Mouse (Mus musculus) thymus, postnatal 25 days (tissue): ENCODE results near the gene Morf4l2.
"Not testable (repeated sequence)": the region's sequence is repeated elsewhere in the genome, so short reads cannot be mapped to it uniquely, and the experiment has no call there.

ENCODE experiments used
- DNase-seq: peaks from one replicate; pipeline ENCODE4 v3.0.0; 2022

Morf4l2 gene

DNA sequence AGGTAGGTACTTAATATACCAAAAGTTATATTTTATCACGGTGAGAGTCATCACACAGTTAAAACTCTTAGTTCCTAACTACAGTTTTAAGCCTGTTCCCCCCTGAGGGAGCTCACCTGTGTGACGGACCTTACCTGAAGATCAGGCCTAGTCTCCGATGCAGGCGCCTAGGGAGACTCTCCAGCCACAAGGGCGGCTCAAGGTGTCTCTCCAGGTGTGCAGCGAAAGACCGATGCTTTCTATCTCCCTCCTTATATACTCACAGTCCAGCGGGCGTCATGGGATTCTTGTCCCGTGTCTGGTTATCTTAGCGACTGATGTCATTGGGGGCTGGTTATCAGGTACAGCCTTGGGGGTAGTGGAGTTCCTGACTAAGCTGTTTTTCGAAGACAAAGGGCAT, at the start of gene Morf4l2:
TSS of gene Morf4l2 (minus strand) at position 232 of the 400 bp plus-strand sequence.
- DNase-seq, result no peak

GRCm38 (mm10) chrX:136789446-136789845, 46.0 kb upstream of the Morf4l2 start:
- no peak for DNase-seq

DNA sequence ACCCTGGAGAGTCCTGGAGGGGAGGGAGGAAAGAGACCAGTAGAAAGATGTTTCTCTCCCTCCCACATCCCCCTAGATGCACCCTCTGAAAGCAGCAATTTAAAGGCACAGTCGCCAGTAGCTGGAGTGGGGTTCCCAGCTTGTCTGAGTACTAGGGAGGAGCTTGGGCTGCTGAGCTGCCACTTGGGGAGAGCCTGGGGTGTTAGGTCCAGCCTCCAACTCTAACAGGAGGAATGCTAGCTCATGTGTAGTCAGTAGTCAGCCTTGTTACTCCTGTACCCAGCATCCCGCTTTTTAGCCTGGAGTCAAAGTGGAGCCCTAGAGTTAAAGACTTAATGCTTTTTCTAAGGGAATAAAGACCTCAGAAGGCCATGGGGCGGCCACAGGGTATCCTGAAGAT, 36.6 kb upstream of the Morf4l2 start, which contains the start of gene Glra4:
TSS of gene Glra4 (minus strand) at position 101 of the 400 bp plus-strand sequence.
- no peak for DNase-seq

DNA sequence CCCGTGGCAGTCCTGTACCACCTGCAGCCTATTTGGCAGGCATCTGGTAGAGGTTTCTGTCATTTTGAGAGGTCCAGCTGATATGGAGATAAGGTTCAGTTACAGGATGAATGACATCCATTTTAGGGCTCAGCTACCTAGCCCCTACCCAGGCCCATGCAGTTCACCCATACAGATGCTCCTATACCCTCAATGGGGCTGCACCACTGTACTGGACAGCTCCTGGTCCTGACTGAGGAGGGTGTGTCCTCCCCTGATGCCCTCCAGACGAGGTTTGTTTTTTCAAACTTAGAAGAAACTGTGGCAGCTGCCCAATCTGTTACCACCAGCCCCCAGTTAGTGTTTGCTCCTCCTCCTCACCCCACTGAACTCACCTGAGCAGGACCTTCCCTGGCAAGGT, 35.8 kb upstream of the Morf4l2 start:
- DNase-seq, result no peak

- DNase-seq, result no peak
Observed at GRCm38 (mm10) chrX:136778046-136778445, 34.6 kb upstream of the Morf4l2 start.

DNA sequence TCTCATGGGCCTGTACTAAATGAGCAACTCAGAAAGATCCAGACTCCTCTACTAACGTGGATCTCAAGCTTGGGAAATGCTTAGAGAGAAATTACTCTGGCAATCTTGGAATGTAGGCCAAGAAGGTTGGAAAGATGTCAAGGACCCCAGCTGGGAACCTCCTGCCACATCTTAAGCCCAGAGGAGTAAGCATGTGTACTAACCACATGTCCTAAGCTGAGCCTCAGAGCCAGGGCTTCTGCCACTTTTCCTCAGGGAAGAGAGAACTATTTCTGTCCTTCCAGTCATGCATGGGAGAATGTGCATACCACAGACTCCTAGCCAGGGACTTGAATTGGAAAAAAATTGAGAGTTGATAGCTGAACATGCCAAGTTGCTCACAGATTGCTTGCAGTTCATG, 29.5 kb upstream of the Morf4l2 start:
- no peak for DNase-seq

GRCm38 (mm10) chrX:136761103-136762074, 17.9 kb upstream of the Morf4l2 start:
- DNase-seq, result peak; percentile 1

- DNase-seq, result no peak
Observed at GRCm38 (mm10) chrX:136755464-136755863, 12.0 kb upstream of the Morf4l2 start.

DNA sequence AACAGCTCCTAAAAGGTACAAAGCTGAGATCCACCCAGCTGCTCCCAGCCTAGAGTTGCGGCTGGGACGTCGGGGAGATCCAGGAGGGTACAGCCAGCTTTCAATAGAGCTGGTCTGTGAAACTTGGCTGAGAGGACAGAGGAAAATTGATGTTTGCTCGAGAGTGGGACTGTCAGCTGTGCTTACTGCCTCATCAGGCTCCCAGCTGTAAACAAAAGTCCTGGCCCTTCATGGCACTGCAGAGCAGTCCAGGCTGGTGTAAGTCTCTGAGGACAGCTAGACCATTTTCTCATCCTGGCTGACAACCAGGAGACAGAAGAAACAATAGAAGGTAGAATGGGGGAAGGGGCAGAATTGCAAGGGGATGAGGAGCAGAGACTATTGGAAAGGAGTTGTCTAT, 5.8 kb upstream of the Morf4l2 start:
- DNase-seq, result no peak

DNA sequence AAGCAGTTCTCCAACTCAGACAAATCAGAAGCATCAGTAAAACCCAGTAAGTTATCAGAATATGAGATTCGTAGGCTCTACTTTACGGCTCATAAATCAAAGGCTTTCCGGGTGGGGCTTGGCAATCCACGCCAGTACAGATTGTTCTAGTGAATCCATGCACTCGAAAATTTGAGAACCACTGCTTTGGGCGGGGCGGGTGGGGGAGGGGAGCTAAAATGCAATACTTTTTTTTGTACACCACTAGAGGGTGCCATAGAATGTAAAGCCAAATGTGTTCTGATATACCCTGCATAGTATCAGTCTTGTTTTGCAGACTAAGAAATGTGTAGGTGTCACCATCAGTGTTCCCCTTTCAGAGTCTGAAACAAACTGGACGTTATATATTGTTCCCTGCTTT, 1.2 kb upstream of the Morf4l2 start:
- no peak for DNase-seq

DNA sequence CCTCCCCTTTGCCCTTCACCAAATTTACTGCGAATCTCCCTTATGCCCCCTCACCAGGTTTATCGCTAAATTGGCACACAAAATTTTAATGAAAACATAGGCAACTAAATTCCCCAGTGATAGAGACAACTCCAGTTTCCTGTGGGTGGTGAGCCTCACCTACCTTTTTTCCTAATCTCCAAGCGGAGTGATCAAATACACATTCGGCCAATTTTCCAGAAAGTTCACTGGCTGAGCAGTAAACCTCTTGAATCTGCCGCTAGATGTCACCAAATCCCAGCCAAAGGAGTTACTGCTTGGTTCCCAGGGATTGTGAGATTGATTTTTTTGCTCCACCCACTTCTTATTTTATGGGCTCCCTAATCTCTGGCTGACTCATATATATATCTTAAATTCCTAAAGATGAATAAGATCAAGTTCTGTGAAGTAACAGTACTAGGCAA, 808 bp downstream of the Morf4l2 start:
- DNase-seq, result peak; percentile 58

- no peak for DNase-seq
Observed at GRCm38 (mm10) chrX:136742241-136742640, 1.2 kb downstream of the Morf4l2 start.

DNA sequence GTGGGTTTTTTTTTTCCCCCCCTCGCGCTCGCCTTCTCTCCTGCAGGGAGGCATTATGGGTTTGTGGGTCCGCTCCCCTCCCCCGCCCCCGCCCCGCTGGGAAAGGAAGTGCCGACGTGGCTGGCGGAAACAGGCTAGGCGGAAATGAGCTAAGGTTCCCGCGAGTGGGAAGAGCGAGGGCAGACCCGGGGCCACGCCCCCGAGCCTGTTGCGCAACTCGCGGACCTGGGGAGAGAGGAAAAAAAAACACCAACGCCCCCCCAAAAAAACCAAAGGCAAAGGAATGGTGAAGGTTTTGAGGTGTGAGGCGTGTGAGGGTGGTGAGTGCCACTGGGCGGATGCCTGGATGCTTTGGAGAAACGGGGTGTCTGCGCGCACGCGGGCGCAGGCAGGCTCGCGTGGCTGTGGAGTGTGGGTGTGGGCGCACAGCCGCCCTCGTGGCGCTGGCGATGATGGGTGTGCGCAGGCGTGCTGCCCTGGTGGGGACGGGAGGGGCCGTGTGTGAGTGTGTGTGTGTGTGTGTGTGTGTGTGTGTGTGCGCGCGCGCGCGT, 1.8 kb downstream of the Morf4l2 start:
- DNase-seq, result peak; percentile 82

DNA sequence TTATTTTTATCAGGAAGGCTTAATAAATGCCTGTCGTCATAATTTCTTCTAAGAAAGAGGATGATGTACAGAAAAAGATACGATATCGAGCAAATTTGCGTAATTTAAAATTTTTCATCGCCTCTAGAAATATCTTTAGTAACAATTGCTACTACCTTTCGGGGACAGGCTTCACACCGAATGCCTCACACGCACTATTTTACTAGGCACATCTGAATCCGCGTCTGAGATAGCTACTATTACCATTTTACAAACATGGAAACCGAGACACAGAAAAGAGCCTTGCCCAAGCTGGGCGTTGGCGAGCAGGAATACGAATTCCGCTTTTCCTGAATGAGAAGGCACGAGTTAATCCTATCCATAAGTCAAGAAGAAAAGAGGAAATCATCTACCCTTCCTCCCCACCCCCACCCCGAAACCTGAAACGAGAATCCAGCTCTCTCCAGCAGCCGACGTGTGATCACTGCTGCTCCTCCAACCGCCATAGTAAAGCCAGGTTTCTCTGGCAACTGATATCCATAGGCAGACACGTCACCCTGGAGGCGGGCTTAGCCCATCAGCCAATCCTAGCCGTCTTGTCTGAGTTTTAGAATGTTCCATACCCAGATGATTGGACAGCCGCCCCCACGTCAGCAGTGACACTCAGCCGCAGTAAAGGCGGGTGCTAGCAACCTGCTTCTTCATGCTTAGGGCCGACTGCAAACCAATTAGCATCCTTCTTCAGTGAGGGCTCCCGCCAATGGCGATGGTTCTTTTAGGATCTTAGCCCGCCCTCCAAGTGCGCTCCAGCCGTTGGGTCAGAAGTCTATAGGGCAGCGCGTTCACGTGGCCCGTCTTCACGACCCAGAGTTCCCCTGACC, 2.5 kb downstream of the Morf4l2 start:
- DNase-seq, result peak; percentile 88

GRCm38 (mm10) chrX:136740087-136740790, 3.3 kb downstream of the Morf4l2 start:
- DNase-seq, result no peak

DNA sequence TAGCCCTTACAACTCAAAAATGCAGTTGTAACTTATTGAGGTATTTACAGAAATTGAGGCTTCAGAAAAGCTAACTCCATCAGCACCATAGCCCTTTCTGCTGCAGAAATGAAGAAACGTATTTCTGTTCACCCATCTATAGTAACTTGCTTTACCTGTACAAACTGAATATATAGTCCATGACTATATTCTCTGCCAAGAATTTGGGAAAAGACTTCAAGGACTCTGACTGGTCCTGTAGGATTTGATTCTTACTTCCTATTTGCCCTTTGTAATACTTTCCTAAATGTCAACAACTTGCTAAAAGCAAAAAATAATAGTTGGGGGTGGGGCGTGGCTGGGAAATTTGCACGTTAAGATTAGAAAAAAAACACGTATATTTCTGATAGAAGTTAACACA, 11.5 kb downstream of the Morf4l2 start:
- no peak for DNase-seq

DNA sequence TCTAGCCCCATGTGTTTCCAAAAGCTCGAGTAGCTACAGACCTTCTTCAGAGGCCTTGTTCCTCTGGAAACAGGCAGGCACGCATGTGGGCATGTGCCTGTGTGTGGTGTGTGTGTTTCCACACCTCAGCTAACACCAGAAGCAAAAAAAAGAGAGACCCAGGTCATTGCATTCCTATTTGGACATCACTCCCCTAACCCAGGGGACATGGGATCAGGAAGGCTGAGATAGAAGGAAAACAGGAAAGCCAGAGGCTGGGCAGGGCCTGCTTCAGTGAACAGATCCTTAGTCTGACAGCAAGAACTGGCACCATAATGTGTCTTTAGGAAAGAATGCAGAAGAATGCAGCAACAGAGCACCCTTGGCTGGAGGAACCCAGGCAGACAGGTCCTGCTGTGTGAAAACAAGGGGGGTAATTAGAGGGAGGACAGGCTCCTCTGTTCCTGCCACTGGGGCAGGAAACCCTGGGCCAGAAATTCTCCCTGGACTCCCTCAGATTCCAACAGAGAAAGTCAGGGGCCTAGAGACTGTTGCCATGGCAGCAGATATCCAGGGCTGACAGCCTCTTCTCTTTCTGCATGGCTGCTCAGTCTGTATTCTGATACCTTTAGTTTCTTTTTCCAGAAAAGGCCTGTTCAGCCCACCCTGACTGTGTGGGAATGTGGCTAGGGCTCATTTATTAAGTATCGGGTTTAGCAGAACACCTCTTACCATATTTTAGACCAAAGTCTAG, 28.6 kb downstream of the Morf4l2 start:
- DNase-seq, result not testable (repeated sequence)

GRCm38 (mm10) chrX:136708782-136709181, 34.7 kb downstream of the Morf4l2 start:
- DNase-seq, result no peak

DNA sequence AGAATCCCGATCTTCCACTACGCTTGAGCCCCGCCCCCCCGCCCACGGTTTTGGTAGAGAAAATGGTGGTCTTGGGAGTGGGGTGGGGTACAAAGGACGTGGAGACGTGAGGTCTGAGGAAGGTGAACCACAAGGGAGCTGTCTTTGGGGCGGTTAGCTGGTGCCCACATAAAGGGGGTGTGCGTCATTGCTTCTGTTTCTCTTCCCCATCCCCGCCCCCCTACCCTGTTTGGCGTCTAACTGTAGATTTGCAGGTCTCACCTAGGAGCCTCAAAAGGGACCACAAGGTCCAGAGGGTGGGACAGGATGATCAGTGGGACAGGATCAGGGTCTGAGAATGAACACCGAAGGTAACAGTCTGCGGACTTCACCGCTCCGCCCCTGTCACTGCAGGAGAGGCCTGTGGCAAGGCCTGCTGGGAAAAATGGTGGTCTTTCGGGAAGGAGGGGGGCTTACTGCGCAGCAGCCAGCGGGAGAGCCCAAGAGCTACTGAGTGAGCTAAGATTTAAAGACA, 35.3 kb downstream of the Morf4l2 start:
- DNase-seq, result peak; percentile 20

DNA sequence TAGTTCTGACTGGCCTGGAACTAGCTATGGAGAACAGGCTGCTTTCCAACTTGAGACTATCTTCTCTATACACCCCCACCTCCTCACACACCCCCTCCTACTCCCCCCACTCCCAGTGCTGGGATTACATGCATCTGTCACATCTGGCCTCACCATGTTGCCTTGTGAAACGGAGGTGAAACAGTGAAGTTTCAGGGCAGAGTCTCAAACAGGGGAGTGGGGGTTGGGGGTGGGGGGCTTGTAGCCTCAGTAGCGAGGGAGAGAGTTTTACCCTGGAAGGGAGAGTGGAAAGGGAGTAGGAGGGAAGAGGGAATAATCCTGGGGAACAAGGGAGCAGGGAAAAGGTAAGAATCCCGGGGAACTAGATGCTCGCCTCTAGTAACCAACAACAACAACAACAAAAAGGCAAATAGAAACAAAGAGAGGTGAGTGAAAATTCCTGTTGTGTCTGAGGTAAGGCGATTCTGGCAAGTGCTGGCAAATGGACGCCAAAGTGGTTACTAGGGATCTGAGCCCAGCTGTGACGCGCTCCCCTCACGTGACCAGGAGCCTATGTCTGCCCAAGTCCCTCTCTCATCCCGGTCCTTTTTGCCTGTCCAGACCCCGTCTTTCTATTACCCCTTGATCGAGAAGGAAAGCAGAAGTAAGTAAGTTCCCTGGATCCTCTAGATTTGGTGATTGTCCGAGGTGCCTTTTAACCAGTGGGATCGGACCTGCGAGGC, 35.9 kb downstream of the Morf4l2 start, which contains the start of gene Tceal1:
TSS of gene Tceal1 (plus strand) at position 537 of the 722 bp plus-strand sequence.
- no peak for DNase-seq

- DNase-seq, result no peak
Observed at GRCm38 (mm10) chrX:136693196-136693595, 50.3 kb downstream of the Morf4l2 start.
